Mouse (Mus musculus): Measurements from ENCODE around the gene Rbp1. TPM values are rescaled to one million over a fixed set of nuclear protein-coding genes. Genes with fewer than 3 reads are reported as not detected.
A peak's percentile ranks its signal among the peaks of the same experiment; 100 is the strongest.

Rbp1 gene
- polyA plus RNA-seq, 1 experiment from 2014 or later: 77.1 TPM

GRCm38 (mm10) chr9:98397211-98397610, 25.6 kb upstream of the Rbp1 start:
- WGBS: 86% methylated on average over 6 of the region's 6 CpGs
- Histone ChIP-seq H3K27me3 (ENCODE audit: control insufficient read depth, insufficient read depth, low read length) (no peaks in the 10 kb centered on the region), H3K4me1 (replicated peaks; ENCODE audit: control insufficient read depth, insufficient read depth, low read length) (no peaks in the 10 kb centered on the region), H3K9me3 (ENCODE audit: control insufficient read depth, low read length) (no peaks in the 10 kb centered on the region), H3K4me2 (replicated peaks) (no peak overlapping the region), H3K9ac (no peak overlapping the region), H3K27ac (no peak overlapping the region), H3K4me3 (replicated peaks; ENCODE audit: low read length) (no peak overlapping the region), H3K36me3 (replicated peaks; ENCODE audit: control insufficient read depth, insufficient read depth) (no peaks in the 10 kb centered on the region)
- DNase-seq (ENCODE audit: low spot score): no peak
- no peak for ATAC-seq (ENCODE audit: low FRiP score)

- Histone ChIP-seq H3K4me1 (replicated peaks; ENCODE audit: control insufficient read depth, insufficient read depth, low read length) (no peaks in the 10 kb centered on the region), H3K27ac (no peak overlapping the region), H3K9ac (no peak overlapping the region), H3K36me3 (replicated peaks; ENCODE audit: control insufficient read depth, insufficient read depth) (no peaks in the 10 kb centered on the region), H3K27me3 (ENCODE audit: control insufficient read depth, insufficient read depth, low read length) (no peaks in the 10 kb centered on the region), H3K9me3 (ENCODE audit: control insufficient read depth, low read length) (no peaks in the 10 kb centered on the region), H3K4me3 (replicated peaks; ENCODE audit: low read length) (no peak overlapping the region), H3K4me2 (replicated peaks) (no peak overlapping the region)
- WGBS: 87% methylated on average over 3 of the region's 3 CpGs
- ATAC-seq (ENCODE audit: low FRiP score) (no peak), DNase-seq (ENCODE audit: low spot score) (no peak)
These were observed 24.9 kb upstream of the Rbp1 start for GRCm38 (mm10) chr9:98397866-98398265.

GRCm38 (mm10) chr9:98400185-98400894, 22.4 kb upstream of the Rbp1 start:
- Histone ChIP-seq H3K36me3 (replicated peaks; ENCODE audit: control insufficient read depth, insufficient read depth) (no peaks in the 10 kb centered on the region), H3K27ac (no peak overlapping the region), H3K4me1 (replicated peaks; ENCODE audit: control insufficient read depth, insufficient read depth, low read length) (no peaks in the 10 kb centered on the region), H3K9me3 (ENCODE audit: control insufficient read depth, low read length) (no peaks in the 10 kb centered on the region), H3K4me2 (replicated peaks) (no peak overlapping the region), H3K27me3 (ENCODE audit: control insufficient read depth, insufficient read depth, low read length) (no peaks in the 10 kb centered on the region), H3K4me3 (replicated peaks; ENCODE audit: low read length) (no peak overlapping the region), H3K9ac (no peak overlapping the region)
- WGBS: 80% methylated on average over 13 of the region's 13 CpGs
- no peak for DNase-seq (ENCODE audit: low spot score)
- ATAC-seq (ENCODE audit: low FRiP score): no peak

GRCm38 (mm10) chr9:98401611-98402010, 21.1 kb upstream of the Rbp1 start:
- Histone ChIP-seq H3K36me3 (replicated peaks; ENCODE audit: control insufficient read depth, insufficient read depth) (no peaks in the 10 kb centered on the region), H3K4me1 (replicated peaks; ENCODE audit: control insufficient read depth, insufficient read depth, low read length) (no peaks in the 10 kb centered on the region), H3K4me2 (replicated peaks) (no peak overlapping the region), H3K27ac (no peak overlapping the region), H3K9ac (no peak overlapping the region), H3K27me3 (ENCODE audit: control insufficient read depth, insufficient read depth, low read length) (no peaks in the 10 kb centered on the region), H3K4me3 (replicated peaks; ENCODE audit: low read length) (no peak overlapping the region), H3K9me3 (ENCODE audit: control insufficient read depth, low read length) (no peaks in the 10 kb centered on the region)
- ATAC-seq (ENCODE audit: low FRiP score): no peak
- WGBS: 91% methylated on average over 5 of the region's 5 CpGs
- DNase-seq (ENCODE audit: low spot score): no peak

- no peaks in the 10 kb centered on the region for H3K4me1 ChIP-seq (replicated peaks; ENCODE audit: control insufficient read depth, insufficient read depth, low read length)
- DNase-seq (ENCODE audit: low spot score): no peak
- H3K27me3 ChIP-seq (ENCODE audit: control insufficient read depth, insufficient read depth, low read length): no peaks in the 10 kb centered on the region
- H3K36me3 ChIP-seq (replicated peaks; ENCODE audit: control insufficient read depth, insufficient read depth): no peaks in the 10 kb centered on the region
- H3K9me3 ChIP-seq (ENCODE audit: control insufficient read depth, low read length): no peaks in the 10 kb centered on the region
- 76% methylated on average over 12 of the region's 12 CpGs for WGBS
- H3K4me2 ChIP-seq (replicated peaks): no peak overlapping the region
- no peak overlapping the region for H3K27ac ChIP-seq
- no peak for ATAC-seq (ENCODE audit: low FRiP score)
- H3K4me3 ChIP-seq (replicated peaks; ENCODE audit: low read length): no peak overlapping the region
- no peak overlapping the region for H3K9ac ChIP-seq
These were observed 15.0 kb upstream of the Rbp1 start for GRCm38 (mm10) chr9:98407771-98408170.

GRCm38 (mm10) chr9:98409137-98409536, 13.6 kb upstream of the Rbp1 start:
- Histone ChIP-seq H3K36me3 (replicated peaks; ENCODE audit: control insufficient read depth, insufficient read depth) (no peaks in the 10 kb centered on the region), H3K9me3 (ENCODE audit: control insufficient read depth, low read length) (no peaks in the 10 kb centered on the region), H3K4me1 (replicated peaks; ENCODE audit: control insufficient read depth, insufficient read depth, low read length) (no peaks in the 10 kb centered on the region), H3K4me2 (replicated peaks) (no peak overlapping the region), H3K27ac (no peak overlapping the region), H3K27me3 (ENCODE audit: control insufficient read depth, insufficient read depth, low read length) (no peaks in the 10 kb centered on the region), H3K4me3 (replicated peaks; ENCODE audit: low read length) (no peak overlapping the region), H3K9ac (no peak overlapping the region)
- no peak for ATAC-seq (ENCODE audit: low FRiP score)
- DNase-seq (ENCODE audit: low spot score): peak; percentile 74
- WGBS: 26% methylated on average over 3 of the region's 3 CpGs

GRCm38 (mm10) chr9:98415427-98415826, 7.3 kb upstream of the Rbp1 start:
- ATAC-seq (ENCODE audit: low FRiP score) (no peak), DNase-seq (ENCODE audit: low spot score) (no peak)
- no peak overlapping the region for H3K27ac ChIP-seq
- no peaks in the 10 kb centered on the region for H3K4me1 ChIP-seq (replicated peaks; ENCODE audit: control insufficient read depth, insufficient read depth, low read length)
- no peak overlapping the region for H3K4me3 ChIP-seq (replicated peaks; ENCODE audit: low read length)
- WGBS: 89% methylated on average over 4 of the region's 4 CpGs
- no peak overlapping the region for H3K4me2 ChIP-seq (replicated peaks)
- peaks cover 5% of the 10 kb centered on the region; the same call in 1 of the 2 replicates for H3K9me3 ChIP-seq (ENCODE audit: control insufficient read depth, low read length)
- no peak overlapping the region for H3K9ac ChIP-seq
- H3K27me3 ChIP-seq (ENCODE audit: control insufficient read depth, insufficient read depth, low read length): no peaks in the 10 kb centered on the region
- no peaks in the 10 kb centered on the region for H3K36me3 ChIP-seq (replicated peaks; ENCODE audit: control insufficient read depth, insufficient read depth)

GRCm38 (mm10) chr9:98417919-98418318, 4.8 kb upstream of the Rbp1 start:
- H3K27me3 ChIP-seq (ENCODE audit: control insufficient read depth, insufficient read depth, low read length): 0 out of 2 replicates have a peak, but pooled peaks cover 2% of the 10 kb centered on the region
- WGBS: 52% methylated on average over 7 of the region's 7 CpGs
- peaks cover 5% of the 10 kb centered on the region; the same call in 1 of the 2 replicates for H3K9me3 ChIP-seq (ENCODE audit: control insufficient read depth, low read length)
- no peaks in the 10 kb centered on the region for H3K4me1 ChIP-seq (replicated peaks; ENCODE audit: control insufficient read depth, insufficient read depth, low read length)
- peak; percentile 57 for DNase-seq (ENCODE audit: low spot score)
- no peak overlapping the region for H3K27ac ChIP-seq
- H3K9ac ChIP-seq: no peak overlapping the region
- no peaks in the 10 kb centered on the region for H3K36me3 ChIP-seq (replicated peaks; ENCODE audit: control insufficient read depth, insufficient read depth)
- no peak for ATAC-seq (ENCODE audit: low FRiP score)
- no peak overlapping the region for H3K4me3 ChIP-seq (replicated peaks; ENCODE audit: low read length)
- H3K4me2 ChIP-seq (replicated peaks): no peak overlapping the region

- ATAC-seq (ENCODE audit: low FRiP score): no peak
- H3K36me3 ChIP-seq (replicated peaks; ENCODE audit: control insufficient read depth, insufficient read depth): no peaks in the 10 kb centered on the region
- no peak overlapping the region for H3K4me2 ChIP-seq (replicated peaks)
- H3K9ac ChIP-seq: no peak overlapping the region
- H3K27me3 ChIP-seq (ENCODE audit: control insufficient read depth, insufficient read depth, low read length): 0 out of 2 replicates have a peak, but pooled peaks cover 2% of the 10 kb centered on the region
- DNase-seq (ENCODE audit: low spot score): no peak
- no peak overlapping the region for H3K4me3 ChIP-seq (replicated peaks; ENCODE audit: low read length)
- H3K4me1 ChIP-seq (replicated peaks; ENCODE audit: control insufficient read depth, insufficient read depth, low read length): no peaks in the 10 kb centered on the region
- WGBS: 88% methylated on average over 3 of the region's 3 CpGs
- H3K9me3 ChIP-seq (ENCODE audit: control insufficient read depth, low read length): peaks cover 5% of the 10 kb centered on the region; the same call in 1 of the 2 replicates
- no peak overlapping the region for H3K27ac ChIP-seq
These were observed 4.4 kb upstream of the Rbp1 start for GRCm38 (mm10) chr9:98418346-98418745.
